Mouse (Mus musculus) neural tube, embryonic 13.5 days (tissue): ENCODE results near the gene Adap2. TPM values are rescaled to one million over a fixed set of nuclear protein-coding genes. Genes with fewer than 3 reads are reported as not detected.

Experiments used
- ATAC-seq: fragments of 200-750 bp; cut with Nextera tagmentation; 2 replicates; pipeline ENCODE4 v1.8.0; 2017; ENCODE audit warnings: low read depth, mild to moderate bottlenecking, moderate TSS enrichment, moderate library complexity
- H3K27ac ChIP-seq: fragments of 300-500 bp; sonication (generic); replicated peaks from 2 replicates; pipeline ENCODE4 v1.5.1; 2015; ENCODE audit warnings: moderate library complexity, mild to moderate bottlenecking, inconsistent platforms
- H3K27me3 ChIP-seq: fragments of 300-500 bp; sonication (generic); 2 replicates; pipeline ENCODE4 v1.6.1; 2015; ENCODE audit warnings: mild to moderate bottlenecking, inconsistent platforms
- H3K36me3 ChIP-seq: fragments of 300-500 bp; sonication (generic); 2 replicates; pipeline ENCODE4 v1.6.1; 2015; ENCODE audit warnings: mild to moderate bottlenecking, inconsistent platforms
- H3K4me1 ChIP-seq: fragments of 300-500 bp; sonication (generic); replicated peaks from 2 replicates; pipeline ENCODE4 v1.6.1; 2015; ENCODE audit warnings: inconsistent platforms
- H3K4me2 ChIP-seq: fragments of 300-500 bp; sonication (generic); 2 replicates; pipeline ENCODE4 v1.6.1; 2015; ENCODE audit warnings: inconsistent platforms, mild to moderate bottlenecking, moderate library complexity
- H3K4me3 ChIP-seq: fragments of 300-500 bp; sonication (generic); 2 replicates; pipeline ENCODE4 v1.5.1; 2015; ENCODE audit warnings: mild to moderate bottlenecking, inconsistent platforms
- H3K9ac ChIP-seq: fragments of 300-500 bp; sonication (generic); 2 replicates; pipeline ENCODE4 v1.6.1; 2015; ENCODE audit warnings: moderate library complexity, mild to moderate bottlenecking, inconsistent platforms
- H3K9me3 ChIP-seq: fragments of 300-500 bp; sonication (generic); 2 replicates; pipeline ENCODE4 v1.6.1; 2016; ENCODE audit warnings: inconsistent platforms
- WGBS: fragments of 180-500 bp; shearing (Covaris S2); methylation state at CpG from one replicate; pipeline ENCODE4 v1.1.7; 2015; 5-methylcytosine and 5-hydroxymethylcytosine counted together
- polyA plus RNA-seq: library from polyadenylated mRNA; unstranded; fragments of >200 nt; fragmentation: Nextera tagmentation; extraction: Ambion mirVana; gene quantifications from 2 replicates; pipeline ENCODE4 v1.2.1, GENCODE M21; 2015

Gene Adap2
- polyA plus RNA-seq, 1 experiment from 2014 or later = 3.9 TPM

- Histone ChIP-seq H3K4me2 (no peak overlapping the region), H3K9ac (no peak overlapping the region), H3K4me1 (no peaks in the 10 kb centered on the region), H3K36me3 (no peaks in the 10 kb centered on the region), H3K4me3 (no peak overlapping the region), H3K27me3 (no peaks in the 10 kb centered on the region), H3K27ac (no peak overlapping the region), H3K9me3 (no peaks in the 10 kb centered on the region)
- WGBS = 83% methylated on average over 7 of the region's 7 CpGs
- ATAC-seq = no peak
Observed at GRCm38 (mm10) chr11:80163362-80164116, 9.6 kb downstream of the Adap2 start.

- no peak overlapping the region for H3K4me2 ChIP-seq
- H3K27ac ChIP-seq = no peak overlapping the region
- no peaks in the 10 kb centered on the region for H3K4me1 ChIP-seq
- WGBS = 55% methylated on average over 2 of the region's 2 CpGs
- H3K9ac ChIP-seq = no peak overlapping the region
- no peaks in the 10 kb centered on the region for H3K27me3 ChIP-seq
- H3K9me3 ChIP-seq = no peaks in the 10 kb centered on the region
- no peak overlapping the region for H3K4me3 ChIP-seq
- H3K36me3 ChIP-seq = no peaks in the 10 kb centered on the region
- no peak for ATAC-seq
Observed at GRCm38 (mm10) chr11:80164224-80164623, 10.3 kb downstream of the Adap2 start.

- Histone ChIP-seq H3K9me3 (no peaks in the 10 kb centered on the region), H3K4me2 (no peak overlapping the region), H3K4me3 (no peak overlapping the region), H3K9ac (no peak overlapping the region), H3K4me1 (no peaks in the 10 kb centered on the region), H3K36me3 (no peaks in the 10 kb centered on the region), H3K27me3 (no peaks in the 10 kb centered on the region), H3K27ac (no peak overlapping the region)
- ATAC-seq = no peak
- WGBS = 91% methylated on average over 9 of the region's 9 CpGs
Observed at GRCm38 (mm10) chr11:80168121-80168520, 14.2 kb downstream of the Adap2 start.

GRCm38 (mm10) chr11:80168611-80169249 is 14.8 kb downstream of the Adap2 start:
- WGBS = 83% methylated on average over 4 of the region's 4 CpGs
- Histone ChIP-seq H3K27me3 (no peaks in the 10 kb centered on the region), H3K4me2 (no peak overlapping the region), H3K27ac (no peak overlapping the region), H3K9me3 (no peaks in the 10 kb centered on the region), H3K9ac (no peak overlapping the region), H3K36me3 (no peaks in the 10 kb centered on the region), H3K4me3 (no peak overlapping the region), H3K4me1 (no peaks in the 10 kb centered on the region)
- no peak for ATAC-seq

- H3K27ac ChIP-seq = no peak overlapping the region
- no peaks in the 10 kb centered on the region for H3K9me3 ChIP-seq
- H3K9ac ChIP-seq = no peak overlapping the region
- no peaks in the 10 kb centered on the region for H3K4me1 ChIP-seq
- no peak overlapping the region for H3K4me3 ChIP-seq
- no peak overlapping the region for H3K4me2 ChIP-seq
- 90% methylated on average over 3 of the region's 3 CpGs for WGBS
- no peaks in the 10 kb centered on the region for H3K36me3 ChIP-seq
- no peak for ATAC-seq
- no peaks in the 10 kb centered on the region for H3K27me3 ChIP-seq
Observed at GRCm38 (mm10) chr11:80169629-80170028, 15.7 kb downstream of the Adap2 start.

- H3K36me3 ChIP-seq = no peaks in the 10 kb centered on the region
- H3K27me3 ChIP-seq = no peaks in the 10 kb centered on the region
- WGBS = 78% methylated on average over 5 of the region's 5 CpGs
- no peak overlapping the region for H3K9ac ChIP-seq
- H3K9me3 ChIP-seq = no peaks in the 10 kb centered on the region
- H3K4me3 ChIP-seq = no peak overlapping the region
- no peak overlapping the region for H3K4me2 ChIP-seq
- H3K27ac ChIP-seq = no peak overlapping the region
- no peaks in the 10 kb centered on the region for H3K4me1 ChIP-seq
- ATAC-seq = no peak
Observed at GRCm38 (mm10) chr11:80170351-80170750, 16.4 kb downstream of the Adap2 start.

- Histone ChIP-seq H3K4me1 (no peaks in the 10 kb centered on the region), H3K27me3 (no peaks in the 10 kb centered on the region), H3K9ac (no peak overlapping the region), H3K9me3 (no peaks in the 10 kb centered on the region), H3K4me3 (no peak overlapping the region), H3K27ac (no peak overlapping the region), H3K4me2 (no peak overlapping the region), H3K36me3 (no peaks in the 10 kb centered on the region)
- no peak for ATAC-seq
- WGBS = 68% methylated on average over 4 of the region's 4 CpGs
Observed at GRCm38 (mm10) chr11:80171884-80172283, 18.0 kb downstream of the Adap2 start.

- Histone ChIP-seq H3K9ac (no peak overlapping the region), H3K4me1 (no peaks in the 10 kb centered on the region)
- WGBS = 78% methylated on average over 11 of the region's 11 CpGs
Observed at GRCm38 (mm10) chr11:80173963-80174670, 20.2 kb downstream of the Adap2 start.

GRCm38 (mm10) chr11:80176911-80177895 is 23.3 kb downstream of the Adap2 start:
- 81% methylated on average over 11 of the region's 11 CpGs for WGBS
- Histone ChIP-seq H3K4me2 (no peak overlapping the region), H3K4me1 (no peaks in the 10 kb centered on the region), H3K36me3 (no peaks in the 10 kb centered on the region), H3K4me3 (no peak overlapping the region), H3K27ac (no peak overlapping the region), H3K27me3 (peaks cover 6% of the 10 kb centered on the region; the same call in 1 of the 2 replicates), H3K9ac (no peak overlapping the region), H3K9me3 (no peaks in the 10 kb centered on the region)
- ATAC-seq = no peak

More at GRCm38 (mm10) chr11:80173963-80174670, 20.2 kb downstream of the Adap2 start:
- Histone ChIP-seq H3K9me3 (no peaks in the 10 kb centered on the region), H3K27me3 (no peaks in the 10 kb centered on the region), H3K4me2 (no peak overlapping the region), H3K36me3 (no peaks in the 10 kb centered on the region), H3K27ac (no peak overlapping the region), H3K4me3 (no peak overlapping the region)
- ATAC-seq = no peak

- no peak overlapping the region for H3K4me3 ChIP-seq
- H3K4me1 ChIP-seq = 0 out of 2 replicates have a peak, but pooled peaks cover under 1% of the 10 kb centered on the region
- WGBS = 87% methylated on average over 8 of the region's 8 CpGs
- H3K9me3 ChIP-seq = no peaks in the 10 kb centered on the region
- H3K27me3 ChIP-seq = peaks cover 6% of the 10 kb centered on the region; the same call in 1 of the 2 replicates
- H3K9ac ChIP-seq = no peak overlapping the region
- H3K27ac ChIP-seq = no peak overlapping the region
- H3K36me3 ChIP-seq = no peaks in the 10 kb centered on the region
- H3K4me2 ChIP-seq = no peak overlapping the region
- no peak for ATAC-seq
Observed at GRCm38 (mm10) chr11:80178316-80178715, 24.4 kb downstream of the Adap2 start.

GRCm38 (mm10) chr11:80181021-80181749 is 27.3 kb downstream of the Adap2 start:
- ATAC-seq = no peak
- H3K27ac ChIP-seq = no peak overlapping the region
- H3K9ac ChIP-seq = no peak overlapping the region
- peaks cover 6% of the 10 kb centered on the region; the same call in 1 of the 2 replicates for H3K27me3 ChIP-seq
- no peak overlapping the region for H3K4me3 ChIP-seq
- H3K4me1 ChIP-seq = 0 out of 2 replicates have a peak, but pooled peaks cover 12% of the 10 kb centered on the region
- no peaks in the 10 kb centered on the region for H3K36me3 ChIP-seq
- H3K4me2 ChIP-seq = no peak overlapping the region
- WGBS = 75% methylated on average over 5 of the region's 5 CpGs
- H3K9me3 ChIP-seq = no peaks in the 10 kb centered on the region
